Mouse (Mus musculus) urinary bladder, adult 18-20 months (tissue): ENCODE data around the gene Tanc1.
"Not testable (repeated sequence)": the region's sequence is repeated elsewhere in the genome, so short reads cannot be mapped to it uniquely, and the experiment has no call there.

Experiments
- DNase-seq, 2 experiments: peaks; one replicate each; pipeline ENCODE4 v3.0.0; 2022; ENCODE audit warnings: low spot score in 2 of 2, mixed read lengths in 2 of 2

Tanc1 gene

GRCm38 (mm10) chr2:59828777-59829508 lies 217.1 kb downstream of the Tanc1 start:
- DNase-seq: no peak

- DNase-seq: no peak
Observed at GRCm38 (mm10) chr2:59829718-59830117, 217.9 kb downstream of the Tanc1 start.

GRCm38 (mm10) chr2:59830151-59830550 lies 218.3 kb downstream of the Tanc1 start:
- no peak for DNase-seq

- DNase-seq: no peak
Observed at GRCm38 (mm10) chr2:59830940-59831339, 219.1 kb downstream of the Tanc1 start.

GRCm38 (mm10) chr2:59831831-59832230 lies 220.0 kb downstream of the Tanc1 start:
- DNase-seq: no peak

- no peak for DNase-seq
Observed at GRCm38 (mm10) chr2:59838825-59839224, 227.0 kb downstream of the Tanc1 start.

GRCm38 (mm10) chr2:59839755-59840154 lies 227.9 kb downstream of the Tanc1 start:
- no peak for DNase-seq

GRCm38 (mm10) chr2:59840191-59840590 lies 228.3 kb downstream of the Tanc1 start:
- no peak for DNase-seq

GRCm38 (mm10) chr2:59841189-59841939 lies 229.5 kb downstream of the Tanc1 start:
- DNase-seq: no peak

GRCm38 (mm10) chr2:59841944-59842343 lies 230.1 kb downstream of the Tanc1 start:
- no peak for DNase-seq

GRCm38 (mm10) chr2:59842556-59843008 lies 230.7 kb downstream of the Tanc1 start:
- DNase-seq: no peak

- no peak for DNase-seq
Observed at GRCm38 (mm10) chr2:59843156-59843555, 231.3 kb downstream of the Tanc1 start.

GRCm38 (mm10) chr2:59843848-59844247 lies 232.0 kb downstream of the Tanc1 start:
- DNase-seq: no peak

GRCm38 (mm10) chr2:59851885-59852284 lies 240.0 kb downstream of the Tanc1 start:
- not testable (repeated sequence) for DNase-seq

- DNase-seq: no peak
Observed at GRCm38 (mm10) chr2:59852916-59853315, 241.1 kb downstream of the Tanc1 start.

- DNase-seq: no peak
Observed at GRCm38 (mm10) chr2:59853543-59853942, 241.7 kb downstream of the Tanc1 start.

- no peak for DNase-seq
Observed at GRCm38 (mm10) chr2:59854363-59854762, 242.5 kb downstream of the Tanc1 start.

GRCm38 (mm10) chr2:59862618-59863017 lies 250.8 kb downstream of the Tanc1 start:
- DNase-seq: no peak

GRCm38 (mm10) chr2:59870526-59870925 lies 258.7 kb downstream of the Tanc1 start:
- no peak for DNase-seq

- no peak for DNase-seq
Observed at GRCm38 (mm10) chr2:59876482-59876881, 264.6 kb downstream of the Tanc1 start.

GRCm38 (mm10) chr2:59877335-59877734 lies 265.5 kb downstream of the Tanc1 start:
- DNase-seq: no peak

- no peak for DNase-seq
Observed at GRCm38 (mm10) chr2:59878221-59878620, 266.4 kb downstream of the Tanc1 start.

GRCm38 (mm10) chr2:59881404-59881803 lies 269.6 kb downstream of the Tanc1 start:
- DNase-seq: no peak
